ENCODE assay signal across 8 mouse cellular contexts in genomic region chr11:75190905-75191441, GRCm38 (mm10). TPM values are rescaled to one million over a fixed set of nuclear protein-coding genes. Genes with fewer than 3 reads are reported as not detected.
A peak's percentile ranks its signal among the peaks of the same experiment; 100 is the strongest.
DNase-seq lines count a peak whose midpoint lies in the region; ATAC-seq and TF ChIP-seq lines count a peak whose summit lies in the region.

Gene Dph1 (minus strand): TSS chr11:75191241.

- peaks cover 2% of the 10 kb centered on the region; the same call in 1 of the 2 replicates for H3K4me1 ChIP-seq in cerebellum, adult 2 months (ENCODE audit: control insufficient read depth, insufficient read depth, low read length)
- H3K4me1 ChIP-seq in spleen, adult 2 months (ENCODE audit: control insufficient read depth, insufficient read depth, insufficient read length): peaks cover 13% of the 10 kb centered on the region
- H3K4me1 ChIP-seq in hindbrain, embryonic 12.5 days: peaks cover 44% of the 10 kb centered on the region
- H3K4me1 ChIP-seq in liver, embryonic 13.5 days (replicated peaks): peaks cover 61% of the 10 kb centered on the region

- H3K9ac ChIP-seq in hindbrain, embryonic 12.5 days: peak within 1 kb of the TSS; percentile 67
- H3K9ac ChIP-seq in liver, embryonic 13.5 days: peak within 1 kb of the TSS; percentile 81

- no peak for DNase-seq in cerebellum, adult 2 months
- no peak for DNase-seq in cerebellum, postnatal 14 days
- no peak for DNase-seq in spleen, adult 2 months (ENCODE audit: low read depth in 1 of 2, low spot score in 2 of 2)
- no peak for DNase-seq in spleen, postnatal 10 days (ENCODE audit: low spot score in 2 of 2)
- DNase-seq in liver, embryonic 13.5 days: no peak
- DNase-seq in natural killer cell, adult 2 months (ENCODE audit: low spot score in 2 of 2): no peak
- DNase-seq in cerebellum, adult 11 months: no peak

- no peaks in the 10 kb centered on the region for H3K27me3 ChIP-seq in cerebellum, adult 2 months (ENCODE audit: control insufficient read depth, insufficient read depth, low read length)
- peaks cover 13% of the 10 kb centered on the region for H3K27me3 ChIP-seq in spleen, adult 2 months (ENCODE audit: control insufficient read depth, insufficient read depth, low read length)
- H3K27me3 ChIP-seq in hindbrain, embryonic 12.5 days: peaks cover 50% of the 10 kb centered on the region
- H3K27me3 ChIP-seq in liver, embryonic 13.5 days: peaks cover 54% of the 10 kb centered on the region

- H3K27ac ChIP-seq in cerebellum, adult 2 months (ENCODE audit: insufficient read depth, low read length): no peak within 1 kb of the TSS
- H3K27ac ChIP-seq in spleen, adult 2 months (ENCODE audit: insufficient read depth, low read length): peak within 1 kb of the TSS; percentile 48; the same call in 1 of the 2 replicates
- H3K27ac ChIP-seq in hindbrain, embryonic 12.5 days: no peak within 1 kb of the TSS
- peak within 1 kb of the TSS; percentile 80 for H3K27ac ChIP-seq in liver, embryonic 13.5 days

- 64% methylated on average over 5 of the region's 5 CpGs for WGBS in cerebellum, adult 2 months
- 80% methylated on average over 5 of the region's 5 CpGs for WGBS in spleen, adult 2 months
- 55% methylated on average over 5 of the region's 5 CpGs for WGBS in hindbrain, embryonic 12.5 days
- WGBS in liver, embryonic 13.5 days (ENCODE audit: insufficient replicate concordance): 58% methylated on average over 5 of the region's 5 CpGs

- no peak for TF ChIP-seq CTCF in cerebellum, adult 2 months (IDR thresholded peaks at IDR 0.05; ENCODE audit: borderline replicate concordance, insufficient read depth, low read depth, low read length)
- no peak for TF ChIP-seq CTCF in spleen, adult 2 months (IDR thresholded peaks at IDR 0.05; ENCODE audit: extremely low read depth, insufficient read depth, insufficient read length, insufficient replicate concordance)

- peak within 1 kb of the TSS; percentile 68 for H3K4me3 ChIP-seq in cerebellum, adult 2 months (replicated peaks; ENCODE audit: insufficient read depth, low read depth, low read length)
- H3K4me3 ChIP-seq in spleen, adult 2 months (ENCODE audit: extremely low read depth, insufficient read depth, insufficient read length): peak within 1 kb of the TSS; percentile 96
- peak within 1 kb of the TSS; percentile 71 for H3K4me3 ChIP-seq in hindbrain, embryonic 12.5 days
- H3K4me3 ChIP-seq in liver, embryonic 13.5 days (replicated peaks): peak within 1 kb of the TSS; percentile 86

- peak within 1 kb of the TSS; percentile 71 for H3K4me2 ChIP-seq in hindbrain, embryonic 12.5 days (replicated peaks)
- H3K4me2 ChIP-seq in liver, embryonic 13.5 days: peak within 1 kb of the TSS; percentile 94

- no peak for TF ChIP-seq POLR2A in cerebellum, adult 2 months (IDR thresholded peaks at IDR 0.05; ENCODE audit: borderline replicate concordance, insufficient read depth, low read length)
- no peak for TF ChIP-seq POLR2A in spleen, adult 2 months (IDR thresholded peaks at IDR 0.05; ENCODE audit: low read depth, low read length)

- no peak for ATAC-seq in hindbrain, embryonic 12.5 days (ENCODE audit: low FRiP score)
- no peak for ATAC-seq in liver, embryonic 13.5 days (ENCODE audit: low read depth)

- no peaks in the 10 kb centered on the region for H3K9me3 ChIP-seq in hindbrain, embryonic 12.5 days (replicated peaks)
- no peaks in the 10 kb centered on the region for H3K9me3 ChIP-seq in liver, embryonic 13.5 days (replicated peaks)

- no peaks in the 10 kb centered on the region for H3K36me3 ChIP-seq in spleen, adult 2 months (ENCODE audit: control insufficient read depth, insufficient read depth, low read length)
- no peaks in the 10 kb centered on the region for H3K36me3 ChIP-seq in hindbrain, embryonic 12.5 days
- peaks cover 1% of the 10 kb centered on the region; the same call in 1 of the 2 replicates for H3K36me3 ChIP-seq in liver, embryonic 13.5 days

RNA-seq across cellular contexts. Expression of gene Dph1, which starts in this region (rescaled TPM):
- 18.6 and 19.3 TPM in 2 replicates for polyA plus RNA-seq in cerebellum, adult 2 months (2012; rRNA removed)
- polyA plus RNA-seq in spleen, adult 2 months (2012; rRNA removed): 29.2 and 33.3 TPM in 2 replicates
- 14.8 and 18.6 TPM in 2 replicates for polyA plus RNA-seq in hindbrain, embryonic 12.5 days (2016; fragmentation: Nextera tagmentation; extraction: Ambion mirVana)
- polyA plus RNA-seq in liver, embryonic 13.5 days (2015; fragmentation: Nextera tagmentation; extraction: Ambion mirVana): 13.8 and 15.8 TPM in 2 replicates

Comparison
In these comparisons a context has a peak if more than half of its experiments do, and no peak if none do; other contexts are left out.
1. H3K27ac ChIP-seq: peak in spleen, adult 2 months (single experiment) and liver, embryonic 13.5 days (single experiment); none in cerebellum, adult 2 months (single experiment) and hindbrain, embryonic 12.5 days (single experiment).
2. Peak in every context shown above with its lines, with median percentiles within 50 percentile points of each other: H3K4me3 ChIP-seq.